Mouse (Mus musculus) brain, embryonic 14.5 days (tissue): ENCODE measurements around the gene Mtch2.

Experiments used
- CTCF ChIP-seq: fragments of 200-500 bp; IDR thresholded peaks from 2 replicates; pipeline ENCODE4 v1.5.1; 2012; ENCODE audit warnings: inconsistent platforms, mild to moderate bottlenecking, moderate library complexity, borderline replicate concordance; ENCODE audit not compliant: insufficient read depth, insufficient read length; ENCODE audit errors: extremely low read depth
- POLR2A ChIP-seq: fragments of 200-500 bp; IDR thresholded peaks from 2 replicates; pipeline ENCODE4 v1.6.1; 2012; ENCODE audit warnings: mild to moderate bottlenecking, inconsistent platforms, borderline replicate concordance; ENCODE audit not compliant: poor library complexity, insufficient read depth, insufficient read length, severe bottlenecking; ENCODE audit errors: extremely low read depth

- no peak for TF ChIP-seq CTCF
- TF ChIP-seq POLR2A, result no peak
Measured at GRCm38 (mm10) chr2:90877584-90878259, 30.8 kb downstream of the Mtch2 start.
